Comparison of ENCODE assay signal across 13 mouse cellular contexts in genomic region chr9:44732130-44732549, GRCm38 (mm10). TPM values are rescaled to one million over a fixed set of nuclear protein-coding genes. Genes with fewer than 3 reads are reported as not detected.
DNase-seq lines count a peak whose midpoint lies in the region; ATAC-seq lines count a peak whose summit lies in the region.
"Had no signal": no experiment of that assay in that cellular context is flagged by ENCODE, and none has a peak within 500 bp of the region (broad histone marks: within the 10 kb centered on the region; RNA-seq: fewer than 3 reads in every experiment).

No protein-coding gene starts in this region.

- no peaks in the 10 kb centered on the region for H3K9me3 ChIP-seq in hindbrain, embryonic 16.5 days (ENCODE audit: control insufficient read depth, low read length)
- H3K9me3 ChIP-seq in hindbrain, embryonic 10.5 days: no peaks in the 10 kb centered on the region
- H3K9me3 ChIP-seq in neural tube, embryonic 12.5 days: no peaks in the 10 kb centered on the region
- no peaks in the 10 kb centered on the region for H3K9me3 ChIP-seq in embryonic facial prominence, embryonic 14.5 days (ENCODE audit: control insufficient read depth, low read length)
- H3K9me3 ChIP-seq in neural tube, embryonic 13.5 days: no peaks in the 10 kb centered on the region
- H3K9me3 ChIP-seq: midbrain, embryonic 15.5 days had no signal

- no peak overlapping the region for H3K4me3 ChIP-seq in hindbrain, embryonic 16.5 days (ENCODE audit: low read length)
- H3K4me3 ChIP-seq in hindbrain, embryonic 10.5 days: no peak overlapping the region
- H3K4me3 ChIP-seq in neural tube, embryonic 12.5 days: no peak overlapping the region
- no peak overlapping the region for H3K4me3 ChIP-seq in embryonic facial prominence, embryonic 14.5 days (ENCODE audit: low read depth, low read length)
- no peak overlapping the region for H3K4me3 ChIP-seq in neural tube, embryonic 13.5 days
- H3K4me3 ChIP-seq: midbrain, embryonic 15.5 days had no signal

- peak overlapping the region; percentile 26; the same call in 1 of the 2 replicates for H3K4me2 ChIP-seq in hindbrain, embryonic 16.5 days (ENCODE audit: low read length)
- peak overlapping the region; percentile 99 for H3K4me2 ChIP-seq in neural tube, embryonic 12.5 days (replicated peaks)
- peak overlapping the region; percentile 96; the same call in 1 of the 2 replicates for H3K4me2 ChIP-seq in embryonic facial prominence, embryonic 14.5 days (ENCODE audit: low read depth, low read length)
- H3K4me2 ChIP-seq in neural tube, embryonic 13.5 days: peak overlapping the region; percentile 99; the same call in 1 of the 2 replicates

- DNase-seq in hindbrain, embryonic 10.5 days (ENCODE audit: low spot score): no peak
- DNase-seq in neural tube, embryonic 10.5 days (ENCODE audit: extremely low spot score, low spot score): no peak
- no peak for DNase-seq in embryonic facial prominence, embryonic 14.5 days (ENCODE audit: low spot score)
- DNase-seq in adrenal gland, adult 2 months: no peak
- DNase-seq in left cerebral cortex, postnatal 14 days (ENCODE audit: low spot score in 2 of 2): no peak
- DNase-seq: spleen, adult 18-20 months had no signal

- H3K4me1 ChIP-seq in hindbrain, embryonic 16.5 days (ENCODE audit: control insufficient read depth, insufficient read depth, low read depth, low read length): peaks cover 16% of the 10 kb centered on the region
- peaks cover 63% of the 10 kb centered on the region for H3K4me1 ChIP-seq in hindbrain, embryonic 10.5 days (replicated peaks)
- H3K4me1 ChIP-seq in neural tube, embryonic 12.5 days: peaks cover 30% of the 10 kb centered on the region
- peaks cover 21% of the 10 kb centered on the region for H3K4me1 ChIP-seq in embryonic facial prominence, embryonic 14.5 days (ENCODE audit: control insufficient read depth, insufficient read depth, low read length)
- peaks cover 41% of the 10 kb centered on the region for H3K4me1 ChIP-seq in neural tube, embryonic 13.5 days (replicated peaks)

- H3K27ac ChIP-seq in hindbrain, embryonic 16.5 days (ENCODE audit: low read depth, low read length): no peak overlapping the region
- no peak overlapping the region for H3K27ac ChIP-seq in hindbrain, embryonic 10.5 days
- H3K27ac ChIP-seq in neural tube, embryonic 12.5 days: no peak overlapping the region
- no peak overlapping the region for H3K27ac ChIP-seq in embryonic facial prominence, embryonic 14.5 days (replicated peaks; ENCODE audit: low read depth, low read length)
- H3K27ac ChIP-seq in neural tube, embryonic 13.5 days (replicated peaks): no peak overlapping the region
- H3K27ac ChIP-seq: midbrain, embryonic 15.5 days had no signal

- ATAC-seq in hindbrain, embryonic 16.5 days: no peak
- no peak for ATAC-seq in neural tube, embryonic 12.5 days (ENCODE audit: low FRiP score, low read depth)
- ATAC-seq in embryonic facial prominence, embryonic 14.5 days (ENCODE audit: low read depth): no peak
- no peak for ATAC-seq in neural tube, embryonic 13.5 days (ENCODE audit: low read depth)
- ATAC-seq: activated CD4-positive, CD25-positive, alpha-beta regulatory T cell, adult 4 months; midbrain, embryonic 15.5 days had no signal

- H3K9ac ChIP-seq in hindbrain, embryonic 16.5 days (ENCODE audit: low read depth, low read length): no peak overlapping the region
- no peak overlapping the region for H3K9ac ChIP-seq in neural tube, embryonic 12.5 days
- no peak overlapping the region for H3K9ac ChIP-seq in embryonic facial prominence, embryonic 14.5 days (ENCODE audit: low read depth, low read length)
- no peak overlapping the region; the same call in 1 of the 2 replicates for H3K9ac ChIP-seq in neural tube, embryonic 13.5 days
- H3K9ac ChIP-seq: midbrain, embryonic 15.5 days had no signal

- no peaks in the 10 kb centered on the region for H3K36me3 ChIP-seq in hindbrain, embryonic 16.5 days (ENCODE audit: control insufficient read depth, insufficient read depth, low read length)
- no peaks in the 10 kb centered on the region for H3K36me3 ChIP-seq in hindbrain, embryonic 10.5 days
- no peaks in the 10 kb centered on the region for H3K36me3 ChIP-seq in neural tube, embryonic 12.5 days
- H3K36me3 ChIP-seq in embryonic facial prominence, embryonic 14.5 days (ENCODE audit: control insufficient read depth, insufficient read depth, low read length): peaks cover 5% of the 10 kb centered on the region; the same call in 1 of the 2 replicates
- no peaks in the 10 kb centered on the region for H3K36me3 ChIP-seq in neural tube, embryonic 13.5 days
- H3K36me3 ChIP-seq: midbrain, embryonic 15.5 days had no signal

- WGBS in hindbrain, embryonic 16.5 days: 80% methylated on average over 5 of the region's 5 CpGs
- WGBS in hindbrain, embryonic 10.5 days: 75% methylated on average over 5 of the region's 5 CpGs
- 75% methylated on average over 5 of the region's 5 CpGs for WGBS in neural tube, embryonic 12.5 days
- WGBS in embryonic facial prominence, embryonic 14.5 days: 65% methylated on average over 5 of the region's 5 CpGs
- whole genome bisulfite sequencing in neural tube, embryonic 13.5 days: 79% methylated on average over 5 of the region's 5 CpGs

- intact Hi-C loops in left cerebral cortex, postnatal 14 days (cut with DNase I): no loop called here

- peaks cover 8% of the 10 kb centered on the region; the same call in 1 of the 2 replicates for H3K27me3 ChIP-seq in hindbrain, embryonic 16.5 days (replicated peaks; ENCODE audit: control insufficient read depth, insufficient read depth, low read length)
- peaks cover 31% of the 10 kb centered on the region for H3K27me3 ChIP-seq in hindbrain, embryonic 10.5 days (ENCODE audit: insufficient read depth, poor library complexity, severe bottlenecking)
- H3K27me3 ChIP-seq in neural tube, embryonic 12.5 days (replicated peaks): peaks cover 5% of the 10 kb centered on the region; the same call in 1 of the 2 replicates
- H3K27me3 ChIP-seq in embryonic facial prominence, embryonic 14.5 days (replicated peaks; ENCODE audit: control insufficient read depth, insufficient read depth, low read length): 0 out of 2 replicates have a peak, but pooled peaks cover 2% of the 10 kb centered on the region
- H3K27me3 ChIP-seq in neural tube, embryonic 13.5 days: 0 out of 2 replicates have a peak, but pooled peaks cover 12% of the 10 kb centered on the region

RNA-seq across cellular contexts. Expression of gene Phldb1, which starts 2.9 kb away (rescaled TPM):
- 37.4 and 44.2 TPM in 2 replicates for polyA plus RNA-seq in hindbrain, embryonic 16.5 days (2015; fragmentation: Nextera tagmentation; extraction: Ambion mirVana)
- 45.4 and 49.5 TPM in 2 replicates for polyA plus RNA-seq in hindbrain, embryonic 10.5 days (2016; fragmentation: Nextera tagmentation; extraction: Ambion mirVana)
- polyA plus RNA-seq in neural tube, embryonic 12.5 days (2016; fragmentation: Nextera tagmentation; extraction: Ambion mirVana): 58.9 and 61.6 TPM in 2 replicates
- polyA plus RNA-seq in embryonic facial prominence, embryonic 14.5 days (2014; fragmentation: Nextera tagmentation; extraction: Ambion mirVana): 40.3 and 40.9 TPM in 2 replicates
- 42.5 and 43.7 TPM in 2 replicates for polyA plus RNA-seq in neural tube, embryonic 13.5 days (2015; fragmentation: Nextera tagmentation; extraction: Ambion mirVana)
- 10 to 100 TPM; 24.9 to 54.1 TPM for total RNA-seq in adrenal gland, adult 2 months (2021)
- 59.7 and 90.9 TPM in 2 replicates for polyA plus RNA-seq in adrenal gland, adult 2 months (2012; rRNA removed)
- 10 to 100 TPM; 62.4 to 65.7 TPM for total RNA-seq in left cerebral cortex, postnatal 14 days (2021)

RNA-seq across cellular contexts. Expression of gene Arcn1, which starts 35.5 kb away (rescaled TPM):
- 130 and 145 TPM in 2 replicates for polyA plus RNA-seq in hindbrain, embryonic 16.5 days (2015; fragmentation: Nextera tagmentation; extraction: Ambion mirVana)
- 154 and 170 TPM in 2 replicates for polyA plus RNA-seq in hindbrain, embryonic 10.5 days (2016; fragmentation: Nextera tagmentation; extraction: Ambion mirVana)
- 169 and 182 TPM in 2 replicates for polyA plus RNA-seq in neural tube, embryonic 12.5 days (2016; fragmentation: Nextera tagmentation; extraction: Ambion mirVana)
- 220 and 226 TPM in 2 replicates for polyA plus RNA-seq in embryonic facial prominence, embryonic 14.5 days (2014; fragmentation: Nextera tagmentation; extraction: Ambion mirVana)
- polyA plus RNA-seq in neural tube, embryonic 13.5 days (2015; fragmentation: Nextera tagmentation; extraction: Ambion mirVana): 147 and 168 TPM in 2 replicates
- 100 to 1,000 TPM; 145 to 172 TPM for total RNA-seq in adrenal gland, adult 2 months (2021)
- polyA plus RNA-seq in adrenal gland, adult 2 months (2012; rRNA removed): 17.1 and 23.2 TPM in 2 replicates
- total RNA-seq in left cerebral cortex, postnatal 14 days (2021): 10 to 100 TPM; 91.2 to 97.7 TPM

RNA-seq across cellular contexts. Expression of gene Ift46, which starts 35.6 kb away (rescaled TPM):
- 152 and 160 TPM in 2 replicates for polyA plus RNA-seq in hindbrain, embryonic 16.5 days (2015; fragmentation: Nextera tagmentation; extraction: Ambion mirVana)
- 124 and 152 TPM in 2 replicates for polyA plus RNA-seq in hindbrain, embryonic 10.5 days (2016; fragmentation: Nextera tagmentation; extraction: Ambion mirVana)
- 150 and 155 TPM in 2 replicates for polyA plus RNA-seq in neural tube, embryonic 12.5 days (2016; fragmentation: Nextera tagmentation; extraction: Ambion mirVana)
- polyA plus RNA-seq in embryonic facial prominence, embryonic 14.5 days (2014; fragmentation: Nextera tagmentation; extraction: Ambion mirVana): 101 and 121 TPM in 2 replicates
- polyA plus RNA-seq in neural tube, embryonic 13.5 days (2015; fragmentation: Nextera tagmentation; extraction: Ambion mirVana): 172 and 174 TPM in 2 replicates
- total RNA-seq in adrenal gland, adult 2 months (2021): 100 to 1,000 TPM in 1 of 2 experiments, 10 to 100 TPM in 1; 73.0 to 102 TPM
- 20.7 and 22.2 TPM in 2 replicates for polyA plus RNA-seq in adrenal gland, adult 2 months (2012; rRNA removed)
- total RNA-seq in left cerebral cortex, postnatal 14 days (2021): 10 to 100 TPM; 68.2 to 85.5 TPM

RNA-seq across cellular contexts. Expression of gene Treh, which starts 59.1 kb away (rescaled TPM):
- polyA plus RNA-seq in hindbrain, embryonic 16.5 days (2015; fragmentation: Nextera tagmentation; extraction: Ambion mirVana): not detected in 2 replicates
- not detected in 2 replicates for polyA plus RNA-seq in hindbrain, embryonic 10.5 days (2016; fragmentation: Nextera tagmentation; extraction: Ambion mirVana)
- not detected in 2 replicates for polyA plus RNA-seq in neural tube, embryonic 12.5 days (2016; fragmentation: Nextera tagmentation; extraction: Ambion mirVana)
- not detected in 2 replicates for polyA plus RNA-seq in embryonic facial prominence, embryonic 14.5 days (2014; fragmentation: Nextera tagmentation; extraction: Ambion mirVana)
- polyA plus RNA-seq in neural tube, embryonic 13.5 days (2015; fragmentation: Nextera tagmentation; extraction: Ambion mirVana): not detected in 2 replicates
- not detected for total RNA-seq in adrenal gland, adult 2 months (2021)
- not detected in 2 replicates for polyA plus RNA-seq in adrenal gland, adult 2 months (2012; rRNA removed)
- total RNA-seq in left cerebral cortex, postnatal 14 days (2021): not detected
- total RNA-seq: hematopoietic stem cell, adult 5-6 weeks; layer of hippocampus, adult 8-10 months had no signal
- polyA plus RNA-seq: activated CD4-positive, CD25-positive, alpha-beta regulatory T cell, adult 4 months; midbrain, embryonic 15.5 days had no signal

Comparison
In these comparisons a context has a peak if more than half of its experiments do, and no peak if none do; other contexts are left out.
1. H3K4me2 ChIP-seq: peak in every context shown above with its lines; median percentile 99 in neural tube, embryonic 12.5 days; 99 in neural tube, embryonic 13.5 days; 96 in embryonic facial prominence, embryonic 14.5 days; 26 in hindbrain, embryonic 16.5 days.